Mouse (Mus musculus) forebrain, embryonic 11.5 days (tissue): ENCODE results near the gene Gm19426. TPM values are rescaled to one million over a fixed set of nuclear protein-coding genes. Genes with fewer than 3 reads are reported as not detected.

Experiments used
- ATAC-seq: fragments of 200-750 bp; cut with Nextera tagmentation; replicated peaks from 2 replicates; pipeline ENCODE4 v1.8.0; 2017; ENCODE audit warnings: moderate TSS enrichment; ENCODE audit not compliant: low FRiP score
- DNase-seq: peaks from one replicate; pipeline ENCODE4 v3.0.0-alpha.2; 2017; ENCODE audit warnings: low spot score
- H3K27ac ChIP-seq: fragments of 300-500 bp; sonication (generic); 2 replicates; pipeline ENCODE4 v1.5.1; 2014; ENCODE audit warnings: low read depth, low read length
- H3K27me3 ChIP-seq: fragments of 300-500 bp; sonication (generic); 2 replicates; pipeline ENCODE4 v1.6.1; 2014; ENCODE audit warnings: mild to moderate bottlenecking, low read length, mixed read lengths; ENCODE audit not compliant: control insufficient read depth, insufficient read depth
- H3K36me3 ChIP-seq: fragments of 300-500 bp; sonication (generic); 2 replicates; pipeline ENCODE4 v1.6.1; 2014; ENCODE audit warnings: mild to moderate bottlenecking, low read length, moderate library complexity, mixed read lengths; ENCODE audit not compliant: control insufficient read depth, insufficient read depth
- H3K4me1 ChIP-seq: fragments of 300-500 bp; sonication (generic); replicated peaks from 2 replicates; pipeline ENCODE4 v1.6.1; 2014; ENCODE audit warnings: low read length, mixed read lengths; ENCODE audit not compliant: control insufficient read depth, insufficient read depth
- H3K4me2 ChIP-seq: fragments of 300-500 bp; sonication (generic); 2 replicates; pipeline ENCODE4 v1.6.1; 2014; ENCODE audit warnings: low read depth, mild to moderate bottlenecking, low read length, moderate library complexity, mixed read lengths; ENCODE audit not compliant: severe bottlenecking
- H3K4me3 ChIP-seq: fragments of 300-500 bp; sonication (generic); 2 replicates; pipeline ENCODE4 v1.5.1; 2014; ENCODE audit warnings: low read depth, low read length
- H3K9ac ChIP-seq: fragments of 300-500 bp; sonication (generic); 2 replicates; pipeline ENCODE4 v1.6.1; 2014; ENCODE audit warnings: low read length
- H3K9me3 ChIP-seq: fragments of 300-500 bp; sonication (generic); 2 replicates; pipeline ENCODE4 v1.6.1; 2016; ENCODE audit warnings: low read length, mixed read lengths; ENCODE audit not compliant: control insufficient read depth
- WGBS: fragments of 180-500 bp; shearing (Covaris S2); extraction: QIAGEN DNeasy Blood & Tissue Kit; methylation state at CpG from one replicate; pipeline ENCODE4 v1.1.7; 2014; 5-methylcytosine and 5-hydroxymethylcytosine counted together
- polyA plus RNA-seq: library from polyadenylated mRNA; unstranded; fragments of >200 nt; fragmentation: Nextera tagmentation; extraction: Ambion mirVana; gene quantifications from 2 replicates; pipeline ENCODE4 v1.2.1, GENCODE M21; 2014

Gm19426 gene
- polyA plus RNA-seq, 1 experiment from 2014 or later, result 4.3 TPM

DNA sequence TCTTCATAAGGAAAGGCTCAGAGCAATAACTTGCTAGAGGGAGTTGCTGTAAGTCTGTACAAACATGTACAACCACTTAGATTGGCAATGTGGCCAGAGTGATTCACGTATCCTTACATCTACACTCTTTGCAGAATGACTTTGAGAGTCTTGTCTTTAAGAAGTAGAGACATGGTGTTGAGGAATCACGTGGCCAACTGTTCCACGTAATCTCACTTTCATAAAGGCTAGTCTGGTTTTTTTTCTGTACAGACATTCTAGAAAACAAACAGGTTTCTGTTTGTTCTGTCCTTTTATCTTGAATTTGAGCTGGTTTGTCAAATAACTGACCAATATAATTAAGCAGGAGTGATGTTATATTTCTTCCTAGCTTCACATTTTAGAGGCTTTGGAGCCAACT, 17.9 kb upstream of the Gm19426 start:
- 91% methylated on average over 3 of the region's 3 CpGs for WGBS
- DNase-seq (no peak), ATAC-seq (no peak)

DNA sequence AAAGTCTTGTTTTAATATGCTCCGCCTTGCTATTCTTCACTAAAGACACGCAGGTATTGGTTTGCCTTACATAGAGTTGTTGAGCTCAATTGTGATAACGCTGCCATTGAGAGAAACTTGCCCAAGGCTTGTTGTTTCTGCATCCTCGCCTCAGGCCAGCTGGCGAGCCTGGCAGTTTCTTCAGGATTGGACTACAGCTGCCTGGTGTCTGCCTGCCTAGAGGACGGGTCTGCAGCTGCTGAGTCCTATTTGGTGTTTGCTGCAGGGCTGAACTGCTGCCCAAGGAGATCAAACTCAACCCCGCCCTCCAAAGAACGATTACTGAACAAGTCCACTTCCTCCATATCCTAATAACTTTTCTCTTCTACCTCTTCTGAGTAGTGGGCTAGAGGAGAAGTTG, 17.3 kb upstream of the Gm19426 start:
- ATAC-seq, result no peak
- Histone ChIP-seq H3K4me3 (no peak overlapping the region), H3K9ac (no peak overlapping the region), H3K27ac (no peak overlapping the region), H3K4me2 (no peak overlapping the region), H3K27me3 (no peaks in the 10 kb centered on the region), H3K9me3 (no peaks in the 10 kb centered on the region), H3K4me1 (no peaks in the 10 kb centered on the region), H3K36me3 (no peaks in the 10 kb centered on the region)
- 79% methylated on average over 8 of the region's 8 CpGs for WGBS
- DNase-seq, result no peak

More for the DNA sequence above, 17.9 kb upstream of the Gm19426 start:
- no peaks in the 10 kb centered on the region for H3K9me3 ChIP-seq
- H3K4me3 ChIP-seq, result no peak overlapping the region
- no peak overlapping the region for H3K4me2 ChIP-seq
- no peaks in the 10 kb centered on the region for H3K4me1 ChIP-seq
- H3K27ac ChIP-seq, result no peak overlapping the region
- no peaks in the 10 kb centered on the region for H3K27me3 ChIP-seq
- no peak overlapping the region for H3K9ac ChIP-seq
- no peaks in the 10 kb centered on the region for H3K36me3 ChIP-seq

DNA sequence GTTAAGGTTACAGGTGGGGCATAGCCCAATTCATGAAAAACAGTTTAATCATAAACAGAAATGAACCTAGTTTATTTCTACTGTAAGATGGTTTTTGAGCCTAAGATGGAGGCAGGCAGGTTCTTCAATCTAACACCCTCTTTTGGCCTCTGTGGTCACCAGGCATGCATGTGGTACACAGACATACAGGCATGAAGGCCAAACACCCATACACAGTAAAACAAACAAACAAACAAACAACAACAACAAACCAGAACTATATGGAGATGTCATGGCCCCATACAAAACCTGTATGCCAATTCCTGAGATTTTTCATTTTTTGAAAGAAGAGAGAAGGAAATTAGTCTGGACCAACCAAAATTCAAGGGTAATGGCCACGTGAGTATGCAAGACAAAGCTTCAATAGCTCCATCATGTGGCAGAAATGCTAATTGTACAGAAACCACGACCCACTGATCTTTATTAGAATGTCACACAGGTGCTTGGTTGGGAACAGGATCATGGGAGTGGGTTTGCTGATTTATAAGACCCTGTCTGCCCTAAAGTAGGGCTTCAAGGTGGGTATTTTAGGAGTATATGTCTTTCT, 15.2 kb upstream of the Gm19426 start:
- Histone ChIP-seq H3K27me3 (no peaks in the 10 kb centered on the region), H3K4me1 (no peaks in the 10 kb centered on the region), H3K9ac (no peak overlapping the region), H3K9me3 (no peaks in the 10 kb centered on the region), H3K36me3 (no peaks in the 10 kb centered on the region), H3K27ac (no peak overlapping the region), H3K4me2 (no peak overlapping the region), H3K4me3 (no peak overlapping the region)
- DNase-seq (no peak), ATAC-seq (peak; percentile 83)
- WGBS, result 3% methylated on average over 2 of the region's 2 CpGs

DNA sequence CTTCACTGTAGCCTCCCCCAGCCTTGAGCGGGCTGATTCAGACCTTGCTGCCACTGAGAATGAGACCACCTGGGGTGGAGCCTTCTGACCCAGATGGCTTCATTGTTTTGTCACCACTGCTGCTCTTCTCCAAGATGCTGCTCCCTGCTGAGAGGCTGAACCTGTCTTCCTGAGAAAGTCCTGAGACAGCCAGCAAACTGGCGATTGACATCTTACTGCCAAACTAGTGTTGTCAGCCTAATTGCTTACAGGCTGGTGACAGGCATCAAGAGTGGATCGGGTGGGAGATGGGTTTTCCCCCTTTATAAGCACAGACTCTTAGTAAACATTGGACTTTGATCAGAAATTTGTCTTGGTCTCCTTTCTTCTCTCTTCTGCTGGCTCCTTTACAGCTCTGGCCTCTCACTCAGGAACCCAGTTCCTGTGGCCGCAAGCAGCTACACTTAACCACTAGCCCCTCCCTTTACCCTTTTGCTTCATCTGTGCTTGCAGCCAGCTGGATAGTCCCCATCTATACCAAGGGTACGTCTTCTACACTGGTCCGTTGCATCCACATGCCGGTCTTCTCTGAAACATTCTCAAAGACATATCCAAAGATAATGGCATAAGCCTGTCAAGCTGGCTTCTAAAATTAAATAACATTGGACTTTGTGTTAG, 13.7 kb upstream of the Gm19426 start:
- Histone ChIP-seq H3K36me3 (no peaks in the 10 kb centered on the region), H3K4me1 (no peaks in the 10 kb centered on the region), H3K4me3 (no peak overlapping the region), H3K9ac (no peak overlapping the region), H3K4me2 (no peak overlapping the region), H3K27ac (no peak overlapping the region), H3K27me3 (no peaks in the 10 kb centered on the region), H3K9me3 (no peaks in the 10 kb centered on the region)
- DNase-seq, result no peak
- no peak for ATAC-seq
- WGBS, result 62% methylated on average over 7 of the region's 7 CpGs

DNA sequence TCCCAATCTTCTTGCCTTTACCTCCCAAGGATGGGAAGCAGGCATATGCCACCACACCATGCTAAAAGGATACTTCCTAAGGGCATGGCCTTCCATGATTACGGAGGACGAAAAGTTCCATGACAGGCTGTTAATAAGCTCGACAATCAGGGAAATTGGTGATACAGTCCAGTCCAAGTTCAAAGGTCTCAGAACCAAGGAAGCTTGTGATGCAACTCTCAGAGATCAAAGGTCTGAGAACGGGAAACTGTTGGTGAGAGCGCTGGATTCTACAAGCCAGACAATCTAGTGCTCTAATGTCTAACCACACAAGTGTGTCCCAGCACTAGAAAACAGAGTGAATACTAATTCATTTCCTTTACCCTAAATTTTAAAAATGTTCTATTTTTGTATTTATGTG, 12.8 kb upstream of the Gm19426 start:
- Histone ChIP-seq H3K36me3 (no peaks in the 10 kb centered on the region), H3K27me3 (no peaks in the 10 kb centered on the region), H3K27ac (no peak overlapping the region), H3K4me3 (no peak overlapping the region), H3K9ac (no peak overlapping the region), H3K4me2 (no peak overlapping the region), H3K9me3 (no peaks in the 10 kb centered on the region), H3K4me1 (no peaks in the 10 kb centered on the region)
- WGBS, result 88% methylated on average over 5 of the region's 5 CpGs
- no peak for DNase-seq
- no peak for ATAC-seq

DNA sequence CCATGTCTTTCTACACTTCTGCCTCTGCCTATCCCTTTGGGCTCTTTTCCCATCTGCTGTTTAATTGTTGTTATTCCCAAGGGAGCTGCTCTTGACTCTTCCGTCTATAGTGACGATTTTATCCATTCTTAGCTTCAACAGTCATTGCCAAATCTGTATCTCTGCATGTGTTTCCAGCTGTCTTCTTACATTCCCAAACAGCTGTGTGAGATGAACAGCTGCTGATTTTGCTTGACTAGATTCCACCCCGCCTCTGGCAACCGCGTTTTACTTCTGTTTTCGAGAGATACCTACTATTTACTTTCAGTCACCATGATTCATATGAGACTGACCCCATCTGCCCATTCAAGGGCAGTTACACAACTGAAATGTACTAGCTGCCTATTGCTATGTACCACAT, 6.7 kb upstream of the Gm19426 start:
- no peaks in the 10 kb centered on the region for H3K4me1 ChIP-seq
- DNase-seq (no peak), ATAC-seq (no peak)
- H3K4me2 ChIP-seq, result no peak overlapping the region
- 90% methylated on average over 6 of the region's 6 CpGs for WGBS
- no peaks in the 10 kb centered on the region for H3K36me3 ChIP-seq
- no peak overlapping the region for H3K9ac ChIP-seq
- H3K4me3 ChIP-seq, result no peak overlapping the region
- no peak overlapping the region for H3K27ac ChIP-seq
- H3K27me3 ChIP-seq, result no peaks in the 10 kb centered on the region
- H3K9me3 ChIP-seq, result no peaks in the 10 kb centered on the region

DNA sequence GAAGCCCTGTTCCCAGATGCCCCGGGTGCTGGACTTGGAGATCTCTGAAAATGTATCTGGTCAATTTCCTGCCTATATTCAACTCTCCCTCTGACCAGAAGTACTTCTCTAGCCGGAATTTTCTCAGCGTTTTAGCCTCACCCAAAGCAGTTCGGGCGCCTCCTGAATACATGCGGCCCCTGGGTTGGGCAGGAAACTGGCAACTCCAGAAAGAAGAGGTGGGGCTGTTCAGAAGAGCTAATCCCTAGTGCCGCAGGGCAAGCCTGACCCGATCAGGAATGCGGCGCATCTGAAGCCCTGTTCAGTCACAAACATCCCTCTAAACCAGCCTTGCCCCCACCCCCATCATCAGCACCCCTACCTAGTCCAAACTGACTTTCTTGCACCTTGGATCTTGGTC, 671 bp upstream of the Gm19426 start:
- DNase-seq (peak; percentile 83), ATAC-seq (peak; percentile 23)
- Histone ChIP-seq H3K4me2 (peak overlapping the region; percentile 81), H3K4me1 (peaks cover 18% of the 10 kb centered on the region), H3K4me3 (peak overlapping the region; percentile 87), H3K9ac (peak overlapping the region; percentile 99), H3K9me3 (no peaks in the 10 kb centered on the region), H3K27me3 (no peaks in the 10 kb centered on the region), H3K27ac (peak overlapping the region; percentile 100), H3K36me3 (no peaks in the 10 kb centered on the region)
- 1% methylated on average over 10 of the region's 10 CpGs for WGBS

DNA sequence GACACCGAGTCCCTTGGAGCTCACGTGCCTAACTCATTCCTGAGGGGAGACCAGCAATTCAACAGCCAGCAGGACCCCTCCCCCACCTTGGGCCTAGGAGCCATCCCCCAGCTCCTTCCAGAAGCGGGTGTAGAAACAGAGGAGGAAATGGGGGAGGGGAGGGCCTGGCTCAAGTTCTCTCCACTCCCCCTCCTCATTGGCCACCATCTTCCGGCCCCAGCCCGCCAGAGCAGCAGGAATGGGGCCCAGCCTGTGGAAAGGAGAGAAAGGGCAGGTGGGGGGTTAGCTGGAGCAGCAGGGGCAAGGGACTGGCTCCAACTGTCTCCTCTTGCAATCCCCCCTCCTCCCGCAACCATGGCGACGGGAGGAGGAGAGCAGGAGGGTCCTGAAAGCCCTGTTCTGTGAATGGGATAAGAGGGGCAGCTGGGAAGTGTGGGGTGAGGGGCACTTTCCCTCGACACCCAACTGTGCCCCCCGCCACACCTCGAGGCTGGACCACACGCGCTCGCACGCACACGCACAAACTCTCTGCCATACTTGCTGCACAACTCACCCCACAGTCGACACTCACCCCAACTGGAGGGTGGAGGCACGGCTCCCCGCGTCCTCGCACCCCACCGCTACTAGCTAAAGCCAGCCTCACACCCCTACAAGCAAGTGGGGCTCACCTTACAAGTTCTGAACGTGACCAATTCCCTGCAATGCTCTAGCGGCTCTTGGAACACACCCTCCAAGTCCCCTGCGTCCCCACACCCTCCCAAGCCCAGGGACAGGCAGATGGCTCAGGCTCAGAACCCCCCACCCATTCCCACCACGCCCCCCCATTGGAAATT, 788 bp downstream of the Gm19426 start:
- under 1% methylated on average over 25 of the region's 26 CpGs for WGBS
- H3K4me3 ChIP-seq, result peak overlapping the region; percentile 87
- peak overlapping the region; percentile 100 for H3K27ac ChIP-seq
- H3K4me1 ChIP-seq, result peaks cover 30% of the 10 kb centered on the region
- H3K27me3 ChIP-seq, result no peaks in the 10 kb centered on the region
- DNase-seq (peak; percentile 96), ATAC-seq (peak; percentile 88)
- H3K36me3 ChIP-seq, result no peaks in the 10 kb centered on the region
- peak overlapping the region; percentile 99 for H3K9ac ChIP-seq
- no peaks in the 10 kb centered on the region for H3K9me3 ChIP-seq
- H3K4me2 ChIP-seq, result peak overlapping the region; percentile 81
